10 mouse cellular contexts compared by ENCODE assay signal in genomic region chr13:51753168-51753465, GRCm38 (mm10). TPM values are rescaled to one million over a fixed set of nuclear protein-coding genes. Genes with fewer than 3 reads are reported as not detected.
DNase-seq lines count a peak whose midpoint lies in the region; ATAC-seq and TF ChIP-seq lines count a peak whose summit lies in the region.
"Had no signal": no experiment of that assay in that cellular context is flagged by ENCODE, and none has a peak within 500 bp of the region (broad histone marks: within the 10 kb centered on the region; RNA-seq: fewer than 3 reads in every experiment).

No protein-coding gene starts in this region.

- peaks cover 94% of the 10 kb centered on the region for H3K4me1 ChIP-seq in heart, embryonic 15.5 days (replicated peaks)
- H3K4me1 ChIP-seq in CH12.LX (ENCODE audit: control insufficient read depth in 1 of 2, insufficient read depth in 2 of 2): peaks cover 74 to 97% of the 10 kb centered on the region in 2 experiments
- peaks cover 54% of the 10 kb centered on the region for H3K4me1 ChIP-seq in embryonic facial prominence, embryonic 12.5 days
- peaks cover 75% of the 10 kb centered on the region for H3K4me1 ChIP-seq in limb, embryonic 10.5 days

- TF ChIP-seq POLR2A in CH12.LX (IDR thresholded peaks at IDR 0.05; ENCODE audit: low read depth, low read length): no peak

- dilution Hi-C loops in CH12.LX (cut with MboI; ENCODE audit: extremely low pct_ligation_motif_present, extremely low pct_unique_long_range_greater_than_20kb, low sequenced_read_pairs): no loop called here

- peak overlapping the region; percentile 23 for H3K27ac ChIP-seq in heart, embryonic 15.5 days
- peak overlapping the region; percentile 72 for H3K27ac ChIP-seq in CH12.LX (ENCODE audit: insufficient read depth, low read depth)
- no peak overlapping the region for H3K27ac ChIP-seq in embryonic facial prominence, embryonic 12.5 days
- peak overlapping the region; percentile 27; the same call in 1 of the 2 replicates for H3K27ac ChIP-seq in limb, embryonic 10.5 days

- TF ChIP-seq RAD21 in CH12.LX (IDR thresholded peaks at IDR 0.05; ENCODE audit: low read depth, low read length): no peak

- H3K9me3 ChIP-seq in heart, embryonic 15.5 days (replicated peaks): no peaks in the 10 kb centered on the region
- no peaks in the 10 kb centered on the region for H3K9me3 ChIP-seq in CH12.LX (replicated peaks; ENCODE audit: low read length)
- H3K9me3 ChIP-seq in embryonic facial prominence, embryonic 12.5 days: no peaks in the 10 kb centered on the region
- H3K9me3 ChIP-seq in limb, embryonic 10.5 days (replicated peaks): no peaks in the 10 kb centered on the region

- TF ChIP-seq EP300 in CH12.LX (IDR thresholded peaks at IDR 0.05; ENCODE audit: low read length): no peak

- H3K4me3 ChIP-seq in heart, embryonic 15.5 days: no peak overlapping the region
- peak overlapping the region in 1 of 3 experiments; percentile 29 for H3K4me3 ChIP-seq in CH12.LX (replicated peaks in 1 of 3; ENCODE audit: low read depth in 2 of 3, low read length in 2 of 3, poor library complexity in 1 of 3)
- no peak overlapping the region for H3K4me3 ChIP-seq in embryonic facial prominence, embryonic 12.5 days
- no peak overlapping the region for H3K4me3 ChIP-seq in limb, embryonic 10.5 days

- in situ Hi-C loops in CH12.LX (cut with MboI; ENCODE audit: low pct_ligation_motif_present, low pct_unique_long_range_greater_than_20kb, low sequenced_read_pairs): no loop called here

- 0 out of 2 replicates have a peak overlapping the region, but pooled peaks have one; percentile 2 for H3K9ac ChIP-seq in heart, embryonic 15.5 days
- no peak overlapping the region for H3K9ac ChIP-seq in CH12.LX (ENCODE audit: insufficient read depth, low read depth)
- 0 out of 2 replicates have a peak overlapping the region, but pooled peaks have one; percentile 32 for H3K9ac ChIP-seq in embryonic facial prominence, embryonic 12.5 days

- peaks cover 5% of the 10 kb centered on the region; the same call in 1 of the 2 replicates for H3K79me2 ChIP-seq in CH12.LX (replicated peaks; ENCODE audit: control insufficient read depth, extremely low read depth, insufficient read depth, poor library complexity, severe bottlenecking)

- H3K36me3 ChIP-seq in heart, embryonic 15.5 days: no peaks in the 10 kb centered on the region
- peaks cover 0 to 22% of the 10 kb centered on the region in 2 experiments for H3K36me3 ChIP-seq in CH12.LX (replicated peaks in 1 of 2; ENCODE audit: control insufficient read depth in 1 of 2, insufficient read depth in 1 of 2, low read length in 1 of 2)
- H3K36me3 ChIP-seq in embryonic facial prominence, embryonic 12.5 days: no peaks in the 10 kb centered on the region
- H3K36me3 ChIP-seq in limb, embryonic 10.5 days: no peaks in the 10 kb centered on the region

- no peak for ATAC-seq in heart, embryonic 15.5 days (replicated peaks; ENCODE audit: insufficient number of reproducible peaks, insufficient read depth, low FRiP score, low read depth)
- no peak for ATAC-seq in embryonic facial prominence, embryonic 12.5 days (ENCODE audit: insufficient number of reproducible peaks, insufficient read depth, low FRiP score, low TSS enrichment)

- H3K27me3 ChIP-seq in heart, embryonic 15.5 days: no peaks in the 10 kb centered on the region
- H3K27me3 ChIP-seq in CH12.LX (replicated peaks): no peaks in the 10 kb centered on the region
- H3K27me3 ChIP-seq in embryonic facial prominence, embryonic 12.5 days: no peaks in the 10 kb centered on the region
- no peaks in the 10 kb centered on the region for H3K27me3 ChIP-seq in limb, embryonic 10.5 days (ENCODE audit: low read depth, poor library complexity, severe bottlenecking)

- no peak for DNase-seq in heart, adult 9 months (ENCODE audit: low spot score in 2 of 2)
- no peak for DNase-seq in CH12.LX (ENCODE audit: extremely low read depth)
- DNase-seq in limb, embryonic 10.5 days (ENCODE audit: low spot score): no peak
- no peak for DNase-seq in T-cell, adult 2 months (ENCODE audit: low spot score)
- DNase-seq in right cerebral cortex, postnatal 25 days: no peak
- DNase-seq in kidney, adult 9 months: no peak
- DNase-seq: heart, adult 18-20 months; lung, postnatal 10 days had no signal

- no peak for TF ChIP-seq CTCF in CH12.LX (conservative IDR thresholded peaks at IDR 0.05 in 1 of 2, IDR thresholded peaks at IDR 0.05 in 1 of 2; ENCODE audit: low read depth in 2 of 2, low read length in 2 of 2)

- no peak overlapping the region for H3K4me2 ChIP-seq in heart, embryonic 15.5 days
- no peak overlapping the region for H3K4me2 ChIP-seq in CH12.LX (ENCODE audit: insufficient read depth, low read depth, poor library complexity, severe bottlenecking)
- no peak overlapping the region for H3K4me2 ChIP-seq in embryonic facial prominence, embryonic 12.5 days (replicated peaks)

- 42% methylated on average over 6 of the region's 6 CpGs for WGBS in heart, embryonic 15.5 days
- 26% methylated on average over 6 of the region's 6 CpGs for WGBS in embryonic facial prominence, embryonic 12.5 days
- 19% methylated on average over 6 of the region's 6 CpGs for WGBS in limb, embryonic 10.5 days

TF ChIP-seq in CH12.LX, 34 proteins besides CTCF, POLR2A, EP300 and RAD21:
- TF ChIP-seq MAX (IDR thresholded peaks at IDR 0.05; ENCODE audit: low read length) (no peak), ZC3H11A (IDR thresholded peaks at IDR 0.05; ENCODE audit: low read depth, low read length) (no peak), MEF2A (IDR thresholded peaks at IDR 0.05; ENCODE audit: borderline replicate concordance, low read depth, low read length) (no peak), E2F4 (IDR thresholded peaks at IDR 0.05; ENCODE audit: insufficient replicate concordance, low read depth, low read length) (no peak), UBTF (IDR thresholded peaks at IDR 0.05; ENCODE audit: low read depth, low read length) (no peak), POLR2AphosphoS2 (IDR thresholded peaks at IDR 0.05; ENCODE audit: low read depth, low read length) (no peak), MAFK (IDR thresholded peaks at IDR 0.05; ENCODE audit: insufficient replicate concordance, low read length) (no peak), ETS1 (conservative IDR thresholded peaks at IDR 0.05; ENCODE audit: low read depth, low read length) (no peak), HCFC1 (IDR thresholded peaks at IDR 0.05; ENCODE audit: low read depth, low read length) (no peak), KAT2A (IDR thresholded peaks at IDR 0.05; ENCODE audit: insufficient replicate concordance, low read length) (no peak), MAZ (IDR thresholded peaks at IDR 0.05; ENCODE audit: low read depth, low read length) (no peak), USF2 (conservative IDR thresholded peaks at IDR 0.05; ENCODE audit: low read depth, low read length) (no peak)

RNA-seq across cellular contexts. Expression of gene Sema4d, which starts 40.4 kb away (rescaled TPM):
- 14.7 and 19.8 TPM in 2 replicates for polyA plus RNA-seq in heart, embryonic 15.5 days (2015; fragmentation: Nextera tagmentation; extraction: Ambion mirVana)
- total RNA-seq in CH12.LX (2012; rRNA removed): 16.7 and 17.8 TPM in 2 replicates
- 9.8 and 12.8 TPM in 2 replicates for total RNA-seq in CH12.LX (2014; rRNA removed)
- 57.6 and 67.1 TPM in 2 replicates for polyA plus RNA-seq in CH12.LX (2012; ENCODE audit: insufficient read length, low read depth)
- polyA plus RNA-seq in embryonic facial prominence, embryonic 12.5 days (2016; fragmentation: Nextera tagmentation; extraction: Ambion mirVana): 6.8 and 7.1 TPM in 2 replicates
- 5.9 and 6.0 TPM in 2 replicates for polyA plus RNA-seq in limb, embryonic 10.5 days (2016; fragmentation: Nextera tagmentation; extraction: Ambion mirVana)
